Mouse (Mus musculus): ENCODE results near the gene Mical2.

Mical2 gene

DNA sequence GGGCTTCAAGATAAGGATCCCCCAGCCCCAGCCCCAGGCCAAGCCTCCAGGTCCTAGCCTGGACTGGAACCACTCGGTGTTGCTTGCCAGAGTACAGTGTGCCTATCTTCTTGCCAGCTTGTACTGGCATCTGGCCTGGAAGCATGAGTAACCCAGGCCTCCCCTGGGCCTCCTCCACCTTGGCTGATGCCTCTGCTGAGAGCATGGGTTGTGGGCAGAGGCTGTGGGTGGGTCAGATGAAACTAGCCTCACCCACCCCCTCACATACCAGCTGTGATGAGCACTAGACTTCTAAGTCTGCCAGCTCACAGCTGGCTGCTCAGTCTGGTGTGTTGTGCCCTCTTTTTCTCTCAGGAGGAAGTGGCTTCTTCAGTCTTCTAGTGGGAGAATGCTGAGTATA lies 90.6 kb downstream of the Mical2 start:
- DNase-seq (ENCODE audit: low spot score): no peak

- DNase-seq (ENCODE audit: low spot score): no peak
Measured at GRCm38 (mm10) chr7:112317491-112317890, 91.8 kb downstream of the Mical2 start.

GRCm38 (mm10) chr7:112318306-112318705 lies 92.7 kb downstream of the Mical2 start:
- no peak for DNase-seq (ENCODE audit: low spot score)

DNA sequence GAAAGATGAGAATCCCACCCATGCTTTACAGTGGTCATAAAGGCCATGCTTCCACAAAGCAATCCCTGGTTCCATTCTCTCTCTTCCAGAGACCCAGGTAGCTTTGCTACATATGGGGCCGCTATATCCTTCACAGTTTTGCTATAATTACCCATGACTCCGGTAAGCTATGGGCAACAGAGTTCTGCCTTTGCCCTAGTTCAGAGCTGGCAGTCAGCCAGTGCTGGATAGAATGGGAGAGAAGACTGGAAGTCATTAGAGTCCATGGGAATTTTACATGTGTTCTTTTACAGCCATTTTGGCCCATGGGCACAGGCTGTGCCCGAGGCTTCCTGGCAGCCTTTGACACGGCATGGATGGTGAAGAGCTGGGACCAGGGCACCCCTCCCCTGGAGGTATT lies 93.8 kb downstream of the Mical2 start:
- DNase-seq (ENCODE audit: low spot score): no peak

GRCm38 (mm10) chr7:112320052-112320730 lies 94.5 kb downstream of the Mical2 start:
- no peak for DNase-seq (ENCODE audit: low spot score)

GRCm38 (mm10) chr7:112321798-112322794 lies 96.4 kb downstream of the Mical2 start:
- no peak for DNase-seq (ENCODE audit: low spot score)

GRCm38 (mm10) chr7:112324577-112324976 lies 98.9 kb downstream of the Mical2 start:
- no peak for DNase-seq (ENCODE audit: low spot score)

DNA sequence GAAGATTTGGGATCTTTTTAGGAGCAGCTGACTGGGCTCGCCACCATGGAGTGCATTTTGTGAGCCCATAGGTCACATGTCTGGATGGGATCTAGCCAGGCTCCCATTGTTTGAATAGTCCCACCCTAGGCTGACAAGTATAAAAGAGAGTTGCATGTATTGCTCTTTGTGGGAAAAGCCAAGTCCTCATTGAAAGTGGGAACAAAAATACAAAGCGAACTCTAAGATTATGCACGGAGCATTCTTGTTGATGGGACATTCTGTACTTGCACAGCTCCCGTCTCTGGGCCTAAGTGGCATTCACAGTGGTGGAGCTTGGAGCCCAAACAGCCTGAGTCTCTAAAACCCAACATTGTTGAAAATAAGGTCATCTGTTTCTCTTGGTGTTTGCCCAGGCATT lies 101.2 kb downstream of the Mical2 start:
- DNase-seq (ENCODE audit: low spot score): no peak

DNA sequence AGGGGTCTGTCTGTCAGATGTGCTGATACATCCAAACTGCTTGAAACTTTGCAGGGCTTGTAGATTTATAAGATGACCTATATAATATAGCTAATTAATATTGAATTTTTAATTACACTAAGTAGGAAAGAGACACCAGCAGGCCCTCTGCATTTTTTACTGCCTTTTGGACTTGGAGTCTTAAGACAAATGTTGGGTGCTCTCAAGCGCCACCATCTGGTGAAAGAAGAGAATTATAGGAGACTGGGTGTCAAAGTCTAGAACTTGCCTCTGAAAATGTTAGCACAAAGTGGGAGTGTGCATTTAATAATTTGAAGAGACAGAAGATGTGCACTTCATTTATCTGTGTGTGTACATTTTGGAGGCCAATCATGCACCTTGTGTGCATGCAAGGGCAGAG lies 103.3 kb downstream of the Mical2 start:
- DNase-seq (ENCODE audit: low spot score): peak; percentile 10

DNA sequence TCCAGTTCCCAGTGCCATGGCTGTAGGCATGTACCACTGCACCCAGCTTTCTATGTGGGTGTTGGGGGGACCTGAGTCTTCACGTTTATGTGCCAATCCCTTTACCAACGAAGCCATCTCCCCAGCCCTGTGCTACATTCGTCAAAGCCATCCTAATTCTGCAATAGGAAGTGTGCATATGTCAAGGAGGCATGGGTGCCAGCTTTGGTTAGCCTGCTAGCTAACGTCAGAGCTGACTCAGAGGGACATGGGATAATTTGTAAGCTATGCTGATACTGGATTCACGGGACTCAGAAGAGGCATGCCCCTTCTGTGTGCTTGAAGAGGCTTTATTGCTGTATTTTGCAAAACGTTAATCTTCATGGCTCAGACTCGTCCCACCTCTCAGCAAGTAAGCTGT lies 103.8 kb downstream of the Mical2 start:
- no peak for DNase-seq (ENCODE audit: low spot score)

GRCm38 (mm10) chr7:112330935-112331334 lies 105.3 kb downstream of the Mical2 start:
- DNase-seq (ENCODE audit: low spot score): no peak

- DNase-seq (ENCODE audit: low spot score): no peak
Measured at GRCm38 (mm10) chr7:112331804-112332203, 106.1 kb downstream of the Mical2 start.

- no peak for DNase-seq (ENCODE audit: low spot score)
Measured at GRCm38 (mm10) chr7:112332426-112332825, 106.8 kb downstream of the Mical2 start.

GRCm38 (mm10) chr7:112333404-112333803 lies 107.7 kb downstream of the Mical2 start:
- DNase-seq (ENCODE audit: low spot score): no peak

GRCm38 (mm10) chr7:112336213-112336631 lies 110.6 kb downstream of the Mical2 start:
- no peak for DNase-seq (ENCODE audit: low spot score)

DNA sequence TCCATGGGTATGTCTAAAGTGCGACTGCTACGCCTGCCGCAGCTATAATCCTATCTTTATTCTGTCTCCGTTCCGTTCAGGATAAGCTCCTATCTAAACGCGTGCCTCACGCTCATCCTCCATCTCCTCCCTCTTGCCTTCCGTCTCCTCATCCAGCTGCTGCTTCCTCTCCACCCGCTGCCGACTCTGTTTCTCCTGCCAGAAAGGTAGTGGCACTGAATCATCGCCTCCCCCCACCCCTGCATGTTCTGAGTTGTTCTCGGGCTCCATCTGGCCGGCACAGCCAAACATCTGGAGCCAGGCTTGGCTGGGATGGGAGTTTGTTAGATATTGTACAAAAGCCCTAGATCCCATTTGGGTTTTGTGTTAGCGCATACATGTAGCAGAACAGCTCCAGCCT lies 111.1 kb downstream of the Mical2 start:
- no peak for DNase-seq (ENCODE audit: low spot score)

DNA sequence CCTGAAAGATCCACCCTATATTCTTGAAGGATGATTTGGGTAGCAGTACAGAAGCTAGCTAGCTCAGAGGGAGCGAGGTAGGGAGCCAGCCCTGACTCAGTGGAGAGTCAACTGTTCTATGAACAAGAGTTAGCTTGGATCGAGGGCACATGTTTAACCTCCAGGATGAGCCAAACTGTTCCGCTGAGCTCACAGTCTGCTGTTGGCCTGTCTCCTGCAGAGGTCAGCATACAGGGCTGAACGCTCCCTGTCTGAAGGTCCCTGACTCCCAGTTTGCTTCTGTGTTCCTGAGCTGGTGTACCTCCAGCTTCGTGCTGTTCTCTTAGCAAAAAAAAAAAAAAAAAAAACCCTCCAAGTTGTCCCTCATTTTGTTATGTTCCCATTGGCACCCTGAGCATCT lies 112.1 kb downstream of the Mical2 start:
- DNase-seq (ENCODE audit: low spot score): no peak

- no peak for DNase-seq (ENCODE audit: low spot score)
Measured at GRCm38 (mm10) chr7:112341052-112341451, 115.4 kb downstream of the Mical2 start.

- no peak for DNase-seq (ENCODE audit: low spot score)
Measured at GRCm38 (mm10) chr7:112345687-112346086, 120.0 kb downstream of the Mical2 start.

DNA sequence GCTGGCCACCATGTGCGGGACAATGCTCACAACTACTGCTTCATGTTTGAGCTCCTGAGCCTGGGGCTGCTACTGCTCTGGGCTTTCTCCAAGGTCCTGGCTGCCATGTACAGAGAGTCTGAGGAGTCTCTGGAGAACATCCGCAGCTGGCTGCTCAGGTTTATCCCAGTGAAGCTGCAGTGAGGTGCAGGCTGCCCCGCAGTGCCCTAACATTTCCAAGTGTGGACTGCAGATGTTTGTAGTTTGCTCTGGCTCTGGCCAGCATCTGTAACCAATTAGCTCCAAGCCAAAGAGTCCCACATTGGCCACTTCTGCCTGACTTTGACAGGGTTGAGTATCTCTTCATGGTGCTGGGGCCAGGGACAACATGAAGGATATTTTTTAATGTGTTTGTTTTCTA lies 125.9 kb downstream of the Mical2 start:
- DNase-seq (ENCODE audit: low spot score): no peak

DNA sequence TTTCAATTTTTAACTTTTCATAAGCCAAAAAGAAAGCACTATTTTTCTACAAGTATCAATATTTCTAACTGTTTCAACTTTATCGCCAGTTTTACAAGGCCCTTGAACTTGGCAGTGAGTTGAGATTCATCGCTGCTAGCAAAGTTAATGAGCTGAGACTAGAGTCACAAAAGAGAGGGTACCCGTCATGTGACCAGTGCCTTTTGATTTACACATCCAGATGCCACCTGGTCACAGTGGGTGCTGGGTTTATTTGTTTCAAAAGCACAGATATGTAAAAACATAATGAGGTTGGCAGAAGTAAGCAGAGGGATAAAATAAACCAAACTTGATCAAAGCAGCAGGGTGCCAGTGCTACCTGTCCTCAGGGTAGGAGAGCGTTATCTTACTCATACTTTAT lies 126.3 kb downstream of the Mical2 start:
- no peak for DNase-seq (ENCODE audit: low spot score)

DNA sequence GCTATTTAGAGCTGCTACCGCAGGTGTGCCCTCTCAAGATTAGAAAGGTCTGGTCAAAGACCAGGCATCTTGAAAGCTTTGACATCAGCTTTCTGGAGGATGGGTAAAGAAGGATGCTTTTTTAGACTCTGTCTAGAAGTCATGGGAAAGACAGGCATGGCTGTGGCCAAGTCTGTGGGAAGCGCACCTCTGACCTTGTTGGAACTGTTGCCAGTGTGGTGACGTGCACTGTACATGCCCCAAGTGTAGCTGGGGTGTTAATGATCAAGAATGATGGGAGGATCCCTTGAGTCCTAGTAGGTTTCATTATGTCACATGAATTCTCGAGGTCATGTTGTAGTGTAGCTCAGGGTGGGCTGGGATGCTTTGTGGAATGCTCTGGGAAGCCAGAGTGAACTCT lies 127.4 kb downstream of the Mical2 start:
- DNase-seq (ENCODE audit: low spot score): no peak

- DNase-seq (ENCODE audit: low spot score): no peak
Measured at GRCm38 (mm10) chr7:112353939-112354338, 128.3 kb downstream of the Mical2 start.
